Mouse (Mus musculus): ENCODE results near the gene Smyd3. TPM values are rescaled to one million over a fixed set of nuclear protein-coding genes. Genes with fewer than 3 reads are reported as not detected.
A peak's percentile ranks its signal among the peaks of the same experiment; 100 is the strongest.

The Smyd3 gene
- polyA plus RNA-seq, 1 experiment from 2014 or later = 21.4 TPM

DNA sequence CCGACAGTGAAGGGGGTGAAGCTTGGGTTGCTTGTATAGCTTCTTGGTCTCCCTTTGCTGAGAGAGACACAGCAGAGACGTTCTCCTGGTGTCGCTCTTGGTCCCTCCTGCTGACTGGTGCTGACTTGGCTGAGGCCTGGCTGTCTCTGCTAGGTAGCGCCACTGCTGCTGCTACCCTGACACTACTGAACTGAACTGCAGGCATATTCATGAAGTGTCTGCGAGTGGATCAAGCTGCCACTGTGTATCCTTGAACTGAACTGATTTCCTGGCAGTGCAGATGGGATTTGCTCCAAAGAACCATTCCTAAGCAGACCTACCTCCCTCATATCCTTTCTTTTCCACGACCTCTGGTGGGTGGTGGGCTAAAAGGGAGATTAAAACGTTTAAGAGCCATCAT is 523.6 kb downstream of the Smyd3 start:
- Histone ChIP-seq H3K27ac (ENCODE audit: low read length) (no peak overlapping the region), H3K4me3 (ENCODE audit: low read length) (no peak overlapping the region), H3K9me3 (ENCODE audit: low read length) (no peaks in the 10 kb centered on the region), H3K9ac (replicated peaks; ENCODE audit: low read length) (no peak overlapping the region), H3K4me2 (replicated peaks; ENCODE audit: low read depth, low read length) (no peak overlapping the region), H3K36me3 (ENCODE audit: insufficient read depth, low read length) (no peaks in the 10 kb centered on the region), H3K4me1 (ENCODE audit: insufficient read depth, low read length) (peaks cover 25% of the 10 kb centered on the region), H3K27me3 (ENCODE audit: insufficient read depth, low read length) (no peaks in the 10 kb centered on the region)
- ATAC-seq (ENCODE audit: low FRiP score, low TSS enrichment) = no peak
- 77% methylated on average over 7 of the region's 7 CpGs for WGBS

GRCm38 (mm10) chr1:178992503-178992902 is 525.3 kb downstream of the Smyd3 start:
- ATAC-seq (ENCODE audit: low FRiP score, low TSS enrichment) = no peak
- no peak overlapping the region for H3K4me2 ChIP-seq (replicated peaks; ENCODE audit: low read depth, low read length)
- 85% methylated on average over 3 of the region's 3 CpGs for WGBS
- H3K4me3 ChIP-seq (ENCODE audit: low read length) = no peak overlapping the region
- H3K9me3 ChIP-seq (ENCODE audit: low read length) = no peaks in the 10 kb centered on the region
- H3K9ac ChIP-seq (replicated peaks; ENCODE audit: low read length) = no peak overlapping the region
- no peak overlapping the region for H3K27ac ChIP-seq (ENCODE audit: low read length)
- H3K4me1 ChIP-seq (ENCODE audit: insufficient read depth, low read length) = peaks cover 17% of the 10 kb centered on the region; the same call in 1 of the 2 replicates
- H3K36me3 ChIP-seq (ENCODE audit: insufficient read depth, low read length) = no peaks in the 10 kb centered on the region
- no peaks in the 10 kb centered on the region for H3K27me3 ChIP-seq (ENCODE audit: insufficient read depth, low read length)

GRCm38 (mm10) chr1:178991470-178991869 is 526.4 kb downstream of the Smyd3 start:
- H3K9me3 ChIP-seq (ENCODE audit: low read length) = no peaks in the 10 kb centered on the region
- H3K4me3 ChIP-seq (ENCODE audit: low read length) = no peak overlapping the region
- peaks cover 9% of the 10 kb centered on the region; the same call in 1 of the 2 replicates for H3K4me1 ChIP-seq (ENCODE audit: insufficient read depth, low read length)
- H3K27me3 ChIP-seq (ENCODE audit: insufficient read depth, low read length) = no peaks in the 10 kb centered on the region
- no peaks in the 10 kb centered on the region for H3K36me3 ChIP-seq (ENCODE audit: insufficient read depth, low read length)
- H3K27ac ChIP-seq (ENCODE audit: low read length) = no peak overlapping the region
- no peak overlapping the region for H3K9ac ChIP-seq (replicated peaks; ENCODE audit: low read length)
- ATAC-seq (ENCODE audit: low FRiP score, low TSS enrichment) = 0 out of 2 replicates have a peak, but pooled peaks have one; percentile 31
- H3K4me2 ChIP-seq (replicated peaks; ENCODE audit: low read depth, low read length) = no peak overlapping the region
- WGBS = 42% methylated on average over 4 of the region's 4 CpGs

GRCm38 (mm10) chr1:178991045-178991444 is 526.8 kb downstream of the Smyd3 start:
- H3K4me2 ChIP-seq (replicated peaks; ENCODE audit: low read depth, low read length) = no peak overlapping the region
- H3K27ac ChIP-seq (ENCODE audit: low read length) = no peak overlapping the region
- H3K4me3 ChIP-seq (ENCODE audit: low read length) = no peak overlapping the region
- no peaks in the 10 kb centered on the region for H3K27me3 ChIP-seq (ENCODE audit: insufficient read depth, low read length)
- ATAC-seq (ENCODE audit: low FRiP score, low TSS enrichment) = no peak
- WGBS = 75% methylated on average over 6 of the region's 6 CpGs
- H3K9ac ChIP-seq (replicated peaks; ENCODE audit: low read length) = no peak overlapping the region
- no peaks in the 10 kb centered on the region for H3K36me3 ChIP-seq (ENCODE audit: insufficient read depth, low read length)
- H3K9me3 ChIP-seq (ENCODE audit: low read length) = no peaks in the 10 kb centered on the region
- H3K4me1 ChIP-seq (ENCODE audit: insufficient read depth, low read length) = peaks cover 5% of the 10 kb centered on the region; the same call in 1 of the 2 replicates

DNA sequence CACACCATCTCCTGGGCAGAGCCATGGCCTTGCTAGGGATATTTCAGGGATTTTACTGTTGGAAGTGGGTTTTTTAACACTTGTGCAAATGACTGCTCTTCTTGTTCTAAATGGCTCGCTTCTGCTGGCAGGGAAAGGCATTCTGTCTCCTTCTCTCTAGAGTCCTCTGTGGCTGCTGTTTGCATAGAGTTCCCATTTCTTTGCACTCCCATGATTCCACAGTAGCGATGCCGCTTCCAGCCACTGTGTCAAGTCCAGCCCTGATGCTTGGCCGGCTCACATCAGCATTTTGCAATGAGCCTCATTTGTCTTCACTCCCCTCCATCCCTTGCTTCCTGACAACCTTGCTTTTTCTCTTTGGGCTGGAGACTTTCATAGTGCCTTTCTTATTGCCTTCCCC is 528.4 kb downstream of the Smyd3 start:
- no peak overlapping the region for H3K9ac ChIP-seq (replicated peaks; ENCODE audit: low read length)
- no peaks in the 10 kb centered on the region for H3K9me3 ChIP-seq (ENCODE audit: low read length)
- no peak for ATAC-seq (ENCODE audit: low FRiP score, low TSS enrichment)
- H3K27me3 ChIP-seq (ENCODE audit: insufficient read depth, low read length) = no peaks in the 10 kb centered on the region
- H3K4me1 ChIP-seq (ENCODE audit: insufficient read depth, low read length) = peaks cover 3% of the 10 kb centered on the region; the same call in 1 of the 2 replicates
- H3K4me3 ChIP-seq (ENCODE audit: low read length) = no peak overlapping the region
- H3K4me2 ChIP-seq (replicated peaks; ENCODE audit: low read depth, low read length) = no peak overlapping the region
- no peak overlapping the region for H3K27ac ChIP-seq (ENCODE audit: low read length)
- H3K36me3 ChIP-seq (ENCODE audit: insufficient read depth, low read length) = no peaks in the 10 kb centered on the region
- 79% methylated on average over 4 of the region's 4 CpGs for WGBS

DNA sequence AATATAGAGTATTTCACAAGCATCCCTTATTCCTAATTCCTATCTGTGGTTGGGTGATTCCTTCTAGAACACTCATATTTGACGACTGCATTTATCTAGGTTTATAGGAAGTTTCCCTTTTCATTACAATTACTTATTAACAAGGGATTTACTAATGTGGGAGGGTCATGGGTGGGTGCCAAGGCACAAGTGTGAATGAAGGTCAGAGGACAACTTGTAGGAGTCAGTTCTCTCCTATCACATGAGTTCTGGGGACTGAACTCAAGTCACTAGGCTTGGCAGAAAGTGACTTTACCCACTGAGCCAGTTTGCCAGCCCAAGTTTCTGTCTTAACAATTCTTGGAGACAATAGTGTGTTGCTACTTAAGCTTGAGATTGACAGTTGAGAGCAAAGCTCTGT is 529.7 kb downstream of the Smyd3 start:
- Histone ChIP-seq H3K36me3 (ENCODE audit: insufficient read depth, low read length) (no peaks in the 10 kb centered on the region), H3K4me1 (ENCODE audit: insufficient read depth, low read length) (peaks cover 3% of the 10 kb centered on the region; the same call in 1 of the 2 replicates), H3K27ac (ENCODE audit: low read length) (no peak overlapping the region), H3K4me3 (ENCODE audit: low read length) (no peak overlapping the region), H3K27me3 (ENCODE audit: insufficient read depth, low read length) (no peaks in the 10 kb centered on the region), H3K4me2 (replicated peaks; ENCODE audit: low read depth, low read length) (no peak overlapping the region), H3K9ac (replicated peaks; ENCODE audit: low read length) (no peak overlapping the region), H3K9me3 (ENCODE audit: low read length) (no peaks in the 10 kb centered on the region)
- no peak for ATAC-seq (ENCODE audit: low FRiP score, low TSS enrichment)
- 56% methylated on average over 1 of the region's 1 CpGs for WGBS

DNA sequence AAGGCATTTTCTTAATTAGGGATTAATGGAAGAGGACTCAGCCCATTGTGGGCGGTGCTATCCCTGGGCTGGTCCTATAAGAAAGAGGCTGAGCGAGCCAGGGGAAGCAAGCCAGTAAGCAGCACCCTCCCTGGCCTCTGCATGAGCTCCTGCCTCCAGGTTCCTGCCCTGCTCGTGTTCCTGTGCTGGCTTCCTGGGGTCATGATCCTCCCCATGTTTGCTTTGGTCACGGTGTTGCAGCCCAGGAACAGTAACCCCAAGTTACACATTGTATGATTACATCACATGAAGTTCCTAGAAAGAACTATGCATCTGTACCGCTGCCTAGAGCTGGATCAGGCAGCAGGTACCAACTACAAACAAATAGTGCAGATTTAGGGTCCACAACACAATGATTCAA is 536.2 kb downstream of the Smyd3 start:
- Histone ChIP-seq H3K4me2 (replicated peaks; ENCODE audit: low read depth, low read length) (no peak overlapping the region), H3K4me1 (ENCODE audit: insufficient read depth, low read length) (peaks cover 6% of the 10 kb centered on the region; the same call in 1 of the 2 replicates), H3K36me3 (ENCODE audit: insufficient read depth, low read length) (no peaks in the 10 kb centered on the region), H3K27ac (ENCODE audit: low read length) (no peak overlapping the region), H3K4me3 (ENCODE audit: low read length) (no peak overlapping the region), H3K27me3 (ENCODE audit: insufficient read depth, low read length) (no peaks in the 10 kb centered on the region), H3K9me3 (ENCODE audit: low read length) (no peaks in the 10 kb centered on the region), H3K9ac (replicated peaks; ENCODE audit: low read length) (no peak overlapping the region)
- 62% methylated on average over 5 of the region's 5 CpGs for WGBS
- ATAC-seq (ENCODE audit: low FRiP score, low TSS enrichment) = no peak

- no peaks in the 10 kb centered on the region for H3K9me3 ChIP-seq (ENCODE audit: low read length)
- no peak for ATAC-seq (ENCODE audit: low FRiP score, low TSS enrichment)
- no peak overlapping the region for H3K9ac ChIP-seq (replicated peaks; ENCODE audit: low read length)
- H3K4me2 ChIP-seq (replicated peaks; ENCODE audit: low read depth, low read length) = no peak overlapping the region
- no peaks in the 10 kb centered on the region for H3K27me3 ChIP-seq (ENCODE audit: insufficient read depth, low read length)
- H3K36me3 ChIP-seq (ENCODE audit: insufficient read depth, low read length) = no peaks in the 10 kb centered on the region
- no peak overlapping the region for H3K27ac ChIP-seq (ENCODE audit: low read length)
- no peak overlapping the region for H3K4me3 ChIP-seq (ENCODE audit: low read length)
- peaks cover 6% of the 10 kb centered on the region; the same call in 1 of the 2 replicates for H3K4me1 ChIP-seq (ENCODE audit: insufficient read depth, low read length)
Observed at GRCm38 (mm10) chr1:178980185-178980584, 537.7 kb downstream of the Smyd3 start.

DNA sequence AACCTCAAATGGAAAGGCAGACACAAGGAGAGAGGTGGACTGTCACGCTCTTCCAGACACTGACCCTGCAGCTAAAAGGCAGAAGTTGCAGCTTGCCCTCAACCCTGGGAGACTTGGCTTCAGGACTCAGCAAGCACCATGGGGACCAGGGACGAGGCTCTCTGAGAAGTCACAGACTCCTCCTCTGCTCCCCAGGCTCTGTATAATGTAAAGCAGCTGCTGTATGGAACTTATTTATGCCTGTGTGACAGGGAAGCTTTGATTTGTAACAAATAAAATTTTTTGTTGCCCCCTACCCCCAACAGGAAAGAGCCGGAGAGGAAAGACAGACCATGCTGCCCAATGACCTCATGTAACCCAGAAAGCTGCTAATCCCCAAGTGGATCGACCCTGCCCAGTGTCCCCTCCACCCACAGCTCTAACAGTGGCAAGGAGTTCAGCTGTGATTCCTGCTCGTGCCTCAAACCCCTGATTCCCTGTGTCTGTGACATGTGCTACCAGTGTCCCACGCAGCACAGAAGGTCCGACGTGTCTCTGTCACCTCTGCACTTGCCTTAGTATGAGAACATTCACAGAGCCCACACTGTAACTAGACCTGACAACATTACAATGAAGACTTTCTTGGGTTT is 539.1 kb downstream of the Smyd3 start:
- Histone ChIP-seq H3K27me3 (ENCODE audit: insufficient read depth, low read length) (no peaks in the 10 kb centered on the region), H3K4me3 (ENCODE audit: low read length) (no peak overlapping the region), H3K36me3 (ENCODE audit: insufficient read depth, low read length) (no peaks in the 10 kb centered on the region), H3K4me1 (ENCODE audit: insufficient read depth, low read length) (peaks cover 6% of the 10 kb centered on the region; the same call in 1 of the 2 replicates), H3K4me2 (replicated peaks; ENCODE audit: low read depth, low read length) (no peak overlapping the region), H3K9me3 (ENCODE audit: low read length) (no peaks in the 10 kb centered on the region), H3K9ac (replicated peaks; ENCODE audit: low read length) (no peak overlapping the region), H3K27ac (ENCODE audit: low read length) (no peak overlapping the region)
- WGBS = 44% methylated on average over 8 of the region's 8 CpGs
- ATAC-seq (ENCODE audit: low FRiP score, low TSS enrichment) = peak; percentile 77

GRCm38 (mm10) chr1:178972055-178972454 is 545.8 kb downstream of the Smyd3 start:
- Histone ChIP-seq H3K36me3 (ENCODE audit: insufficient read depth, low read length) (no peaks in the 10 kb centered on the region), H3K4me3 (ENCODE audit: low read length) (no peak overlapping the region), H3K9ac (replicated peaks; ENCODE audit: low read length) (no peak overlapping the region), H3K27ac (ENCODE audit: low read length) (no peak overlapping the region), H3K4me1 (ENCODE audit: insufficient read depth, low read length) (no peaks in the 10 kb centered on the region), H3K4me2 (replicated peaks; ENCODE audit: low read depth, low read length) (no peak overlapping the region), H3K27me3 (ENCODE audit: insufficient read depth, low read length) (no peaks in the 10 kb centered on the region), H3K9me3 (ENCODE audit: low read length) (no peaks in the 10 kb centered on the region)
- no peak for ATAC-seq (ENCODE audit: low FRiP score, low TSS enrichment)
- WGBS = 88% methylated on average over 10 of the region's 10 CpGs

Measured in kidney, embryonic 16.5 days (tissue).